Mouse (Mus musculus) G1E (cell line): ENCODE measurements around the gene Irgm1. TPM values are rescaled to one million over a fixed set of nuclear protein-coding genes. Genes with fewer than 3 reads are reported as not detected.
"Not testable (repeated sequence)": the region's sequence is repeated elsewhere in the genome, so short reads cannot be mapped to it uniquely, and the experiment has no call there.

Experiments
- ATAC-seq: 2 replicates; pipeline ENCODE4 v1.8.0; 2016; ENCODE audit warnings: mild to moderate bottlenecking; ENCODE audit not compliant: insufficient number of reproducible peaks, poor library complexity, low FRiP score, severe bottlenecking; ENCODE audit errors: extremely low read depth
- DNase-seq: peaks from one replicate; pipeline ENCODE4 v3.0.0; 2012; ENCODE audit warnings: low spot score
- H3K27me3 ChIP-seq: 2 replicates; pipeline ENCODE4 v1.6.1; 2012; ENCODE audit warnings: mild to moderate bottlenecking, low read length, inconsistent platforms; ENCODE audit not compliant: insufficient read depth
- H3K36me3 ChIP-seq: replicated peaks from 2 replicates; pipeline ENCODE3; 2012; ENCODE audit warnings: mild to moderate bottlenecking, inconsistent platforms
- H3K4me1 ChIP-seq: 2 replicates; pipeline ENCODE4 v1.6.1; 2012; ENCODE audit warnings: low read depth, low read length, inconsistent platforms, mixed read lengths; ENCODE audit not compliant: insufficient read depth
- H3K4me3 ChIP-seq: 2 replicates; pipeline ENCODE4 v1.5.1; 2012; ENCODE audit warnings: low read depth, mild to moderate bottlenecking, inconsistent platforms, low read length, moderate library complexity, mixed read lengths
- H3K9me3 ChIP-seq: replicated peaks from 2 replicates; pipeline ENCODE4 v1.6.1; 2012; ENCODE audit warnings: inconsistent platforms
- CTCF ChIP-seq: IDR thresholded peaks from 2 replicates; pipeline ENCODE4 v1.5.1; 2012; ENCODE audit warnings: low read depth, low read length, inconsistent platforms, mixed read lengths
- GATA1 ChIP-seq: IDR thresholded peaks from 2 replicates; pipeline ENCODE4 v1.6.1; 2012; ENCODE audit warnings: borderline replicate concordance, low read length, inconsistent platforms, mixed read lengths
- GATA2 ChIP-seq: IDR thresholded peaks from 2 replicates; pipeline ENCODE4 v1.6.1; 2012; ENCODE audit warnings: low read depth, low read length, inconsistent platforms, borderline replicate concordance
- POLR2AphosphoS5 ChIP-seq: IDR thresholded peaks from 2 replicates; pipeline ENCODE4 v1.6.1; 2012; ENCODE audit warnings: low read depth, low read length, inconsistent platforms; ENCODE audit not compliant: insufficient replicate concordance
- TAL1 ChIP-seq: conservative IDR thresholded peaks from 2 replicates; pipeline ENCODE4 v1.6.1; 2012; ENCODE audit warnings: low read depth, low read length, inconsistent platforms, mixed read lengths
- polyA plus RNA-seq: library from polyadenylated mRNA; stranded (reverse); fragments of >175 nt; gene quantifications from 2 replicates; pipeline ENCODE4 v1.2.3, GENCODE M21; 2012
- total RNA-seq, 2 experiments: library from RNA; stranded (forward) in 1 of 2; stranded (reverse) in 1 of 2; fragments of 200-1000 nt in 1 of 2; fragments of >200 nt in 1 of 2; fragmentation: Nextera tagmentation in 1 of 2; gene quantifications; 2 replicates each; pipeline ENCODE4 v1.2.3; 2014 to 2017

Irgm1 gene
- total and polyA plus RNA-seq, 3 experiments, result 2.9 to 75.4 (median 39.3) TPM

DNA sequence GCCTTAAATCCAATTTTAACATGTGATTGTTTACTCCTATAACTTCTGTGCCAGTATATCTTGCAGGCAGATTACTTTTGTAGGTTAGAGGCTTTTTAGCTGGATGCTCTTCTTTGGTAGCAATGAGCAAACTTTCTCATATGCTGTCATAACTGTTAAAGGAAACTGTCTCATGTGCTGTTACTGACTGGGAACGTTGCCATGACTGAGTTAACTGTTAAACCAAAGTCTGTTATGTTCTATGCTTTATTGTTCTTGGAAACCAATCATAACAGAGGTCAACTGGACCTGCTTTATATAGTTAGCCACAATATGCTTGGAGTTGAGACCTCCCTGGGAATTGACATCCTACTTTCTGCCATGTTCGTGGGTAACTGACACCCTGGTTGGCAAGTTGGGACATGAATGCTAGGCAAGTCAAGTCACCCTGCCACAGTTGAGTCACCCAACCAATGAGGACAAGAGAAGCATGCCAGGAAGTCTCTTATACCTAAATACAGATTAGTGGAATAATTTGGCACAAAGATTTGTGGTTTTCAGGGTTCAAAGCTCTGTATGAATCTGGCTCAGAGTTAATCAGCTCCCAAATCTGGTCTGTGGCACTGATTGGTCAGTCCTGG is 27.4 kb upstream of the Irgm1 start:
- no peak for ATAC-seq
- Histone ChIP-seq H3K27me3 (no peaks in the 10 kb centered on the region), H3K4me1 (peaks cover 17% of the 10 kb centered on the region), H3K36me3 (no peaks in the 10 kb centered on the region), H3K9me3 (no peaks in the 10 kb centered on the region), H3K4me3 (no peak overlapping the region)
- no peak for TF ChIP-seq TAL1
- TF ChIP-seq POLR2AphosphoS5, result no peak
- no peak for TF ChIP-seq CTCF
- no peak for TF ChIP-seq GATA2
- no peak for DNase-seq

DNA sequence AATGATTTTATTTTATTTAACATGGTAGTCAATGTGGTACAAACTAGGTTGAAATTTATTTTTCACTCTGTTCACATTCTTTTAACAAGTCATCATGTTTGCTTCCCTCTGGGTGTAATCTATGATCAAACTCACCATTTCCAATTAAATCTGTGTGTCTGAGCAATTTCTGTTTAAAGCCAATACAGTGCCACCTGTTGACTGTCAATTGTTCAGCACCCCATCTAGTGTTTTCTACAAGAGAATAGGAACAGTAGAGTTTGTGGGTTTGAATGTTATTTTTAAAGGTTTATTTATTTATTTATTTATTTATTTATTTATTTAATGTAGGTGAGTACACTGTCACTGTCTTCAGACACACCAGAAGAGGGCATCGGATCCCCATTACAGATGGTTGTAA is 5.2 kb upstream of the Irgm1 start:
- Histone ChIP-seq H3K36me3 (peaks cover 27% of the 10 kb centered on the region), H3K4me3 (no peak overlapping the region), H3K4me1 (peaks cover 44% of the 10 kb centered on the region), H3K27me3 (no peaks in the 10 kb centered on the region), H3K9me3 (no peaks in the 10 kb centered on the region)
- ATAC-seq (no peak), DNase-seq (no peak)
- TF ChIP-seq GATA1, result no peak
- TF ChIP-seq TAL1, result no peak
- TF ChIP-seq CTCF, result no peak
- TF ChIP-seq GATA2, result no peak
- no peak for TF ChIP-seq POLR2AphosphoS5

DNA sequence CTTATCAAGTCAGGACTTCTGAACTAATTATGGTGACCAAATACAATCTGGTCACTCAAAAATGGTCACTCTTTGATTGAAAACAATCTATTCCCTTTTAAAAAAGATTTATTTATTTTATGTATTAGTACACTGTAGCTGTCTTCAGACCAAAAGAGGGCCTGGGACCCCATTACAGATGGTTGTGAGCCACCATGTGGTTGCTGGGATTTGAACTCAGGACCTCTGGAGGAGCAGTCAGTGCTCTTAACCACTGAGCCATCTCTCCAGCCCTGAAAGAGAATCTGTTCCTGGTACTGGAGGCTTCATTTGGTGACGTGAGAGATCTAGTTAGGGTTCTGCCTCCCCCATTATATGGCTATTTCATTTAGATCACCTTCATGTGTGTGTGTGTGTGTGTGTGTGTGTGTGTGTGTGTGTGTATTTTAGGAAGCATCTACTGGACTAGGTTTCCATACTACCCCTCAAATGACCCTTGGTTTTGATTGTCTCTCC is 3.9 kb upstream of the Irgm1 start:
- H3K27me3 ChIP-seq, H3K4me3 ChIP-seq, ATAC-seq, DNase-seq, H3K9me3 ChIP-seq: not testable (repeated sequence)
- peaks cover 47% of the 10 kb centered on the region for H3K4me1 ChIP-seq
- H3K36me3 ChIP-seq, result peaks cover 24% of the 10 kb centered on the region

DNA sequence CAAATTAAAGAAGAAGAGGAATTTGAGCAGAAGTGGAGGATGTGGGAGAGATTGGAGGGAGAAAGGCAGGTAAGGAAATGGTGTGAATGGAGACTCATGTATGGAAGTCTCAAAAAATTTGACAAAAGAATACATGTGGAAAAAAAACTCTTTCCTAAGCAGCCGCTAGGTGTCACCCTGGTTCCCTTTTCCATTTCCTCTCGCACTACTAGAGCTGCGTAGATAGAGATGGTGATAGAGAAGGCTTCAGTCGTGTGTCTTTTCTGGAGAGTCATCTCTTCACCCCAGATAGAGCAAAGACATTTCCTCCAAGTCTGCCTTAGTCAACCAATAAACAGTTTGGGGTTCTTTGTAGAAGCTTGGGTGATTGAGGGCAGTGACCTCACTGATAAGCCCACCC is 3.0 kb upstream of the Irgm1 start:
- Histone ChIP-seq H3K4me1 (peaks cover 54% of the 10 kb centered on the region), H3K27me3 (no peaks in the 10 kb centered on the region), H3K36me3 (peaks cover 21% of the 10 kb centered on the region), H3K9me3 (no peaks in the 10 kb centered on the region), H3K4me3 (no peak overlapping the region; the same call in 1 of the 2 replicates)
- DNase-seq (peak; percentile 50), ATAC-seq (no peak)
- peak; percentile 50; the same call in 1 of the 2 replicates for TF ChIP-seq CTCF
- no peak for TF ChIP-seq TAL1
- no peak for TF ChIP-seq POLR2AphosphoS5
- no peak for TF ChIP-seq GATA2

DNA sequence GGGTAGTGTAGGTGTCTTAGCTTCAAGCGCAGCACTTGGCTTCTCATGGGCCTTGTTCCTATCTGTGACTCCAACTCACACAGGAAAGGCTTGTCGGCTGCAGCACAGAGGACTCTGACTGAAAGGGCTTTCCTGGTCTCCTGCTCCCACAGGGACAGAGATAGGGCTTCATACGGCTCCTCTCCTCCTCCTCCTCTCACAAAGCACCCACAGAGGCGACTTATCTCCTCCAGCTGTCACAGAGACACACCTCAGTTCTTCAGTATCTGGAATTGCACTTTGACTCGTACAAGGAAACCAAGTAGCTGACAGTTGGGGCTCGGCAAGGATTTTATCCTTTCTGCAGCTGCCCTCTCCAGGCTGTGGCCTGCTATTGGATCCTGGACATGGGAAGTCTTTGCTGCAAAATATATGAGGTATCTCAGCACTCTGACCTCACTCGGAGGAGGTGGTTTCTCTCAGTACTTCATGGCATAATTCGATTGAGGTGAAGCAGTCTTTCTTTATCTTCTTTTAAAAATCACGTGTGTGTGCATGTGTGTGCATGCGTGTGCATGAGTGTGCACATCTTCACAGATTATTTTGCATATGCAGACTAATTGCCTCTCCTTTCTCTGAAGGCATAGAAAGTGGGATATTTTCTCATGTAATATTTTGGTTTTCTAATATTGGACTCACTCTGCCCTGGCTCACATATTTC is 2.3 kb upstream of the Irgm1 start:
- H3K4me3 ChIP-seq, result peak overlapping the region; percentile 56; the same call in 1 of the 2 replicates
- H3K9me3 ChIP-seq, result no peaks in the 10 kb centered on the region
- peaks cover 19% of the 10 kb centered on the region for H3K36me3 ChIP-seq
- H3K4me1 ChIP-seq, result peaks cover 58% of the 10 kb centered on the region
- ATAC-seq (peak; percentile 62), DNase-seq (no peak)
- TF ChIP-seq POLR2AphosphoS5 (no peak), TAL1 (peak; percentile 37; the same call in 1 of the 2 replicates), GATA2 (no peak)
- no peaks in the 10 kb centered on the region for H3K27me3 ChIP-seq

DNA sequence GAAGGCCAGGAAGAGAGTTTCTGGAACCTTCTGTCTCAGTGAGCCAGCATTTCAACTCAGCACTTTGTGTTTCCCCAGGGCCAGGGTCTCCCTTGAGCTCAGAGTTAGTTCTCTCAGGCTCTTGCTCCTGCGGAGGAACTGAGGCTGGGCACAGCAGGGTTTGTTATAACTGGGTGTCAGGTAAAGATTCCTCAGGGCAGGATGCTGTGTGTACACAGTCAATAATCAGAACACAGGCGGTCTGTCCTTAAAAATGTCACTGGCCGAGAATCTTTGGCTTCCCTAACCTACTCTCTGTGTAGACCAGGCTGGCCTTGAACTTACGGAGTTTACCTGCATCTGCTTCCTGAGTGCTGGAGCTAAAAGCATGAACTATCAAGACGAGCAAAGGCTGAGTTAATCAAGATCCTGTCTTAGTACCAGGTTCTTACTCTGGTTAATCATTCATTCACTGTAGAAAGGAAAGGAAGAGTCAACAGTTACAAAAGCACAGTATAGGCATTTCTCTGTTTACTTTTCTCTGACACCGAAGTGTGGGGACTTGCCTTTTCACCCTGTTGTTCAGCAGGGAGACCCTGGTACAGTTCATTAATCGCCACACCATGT is 1.3 kb upstream of the Irgm1 start:
- Histone ChIP-seq H3K9me3 (no peaks in the 10 kb centered on the region), H3K27me3 (no peaks in the 10 kb centered on the region), H3K4me1 (peaks cover 66% of the 10 kb centered on the region), H3K4me3 (peak overlapping the region; percentile 75), H3K36me3 (peaks cover 24% of the 10 kb centered on the region)
- ATAC-seq (no peak), DNase-seq (no peak)
- TF ChIP-seq TAL1, result no peak
- TF ChIP-seq CTCF, result no peak
- no peak for TF ChIP-seq POLR2AphosphoS5
- no peak for TF ChIP-seq GATA2
- TF ChIP-seq GATA1, result no peak
